Mouse (Mus musculus) neural tube, embryonic 15.5 days (tissue): Measurements from ENCODE around the gene Sos1. TPM values are rescaled to one million over a fixed set of nuclear protein-coding genes. Genes with fewer than 3 reads are reported as not detected.

Experiments
- ATAC-seq: fragments of 200-750 bp; cut with Nextera tagmentation; 2 replicates; pipeline ENCODE4 v1.8.0; 2017; ENCODE audit warnings: mild to moderate bottlenecking, moderate TSS enrichment, moderate library complexity; ENCODE audit not compliant: low FRiP score
- H3K27ac ChIP-seq: fragments of 300-500 bp; sonication (generic); replicated peaks from 2 replicates; pipeline ENCODE4 v1.5.1; 2015; ENCODE audit warnings: mild to moderate bottlenecking, inconsistent platforms
- H3K27me3 ChIP-seq: fragments of 300-500 bp; sonication (generic); replicated peaks from 2 replicates; pipeline ENCODE4 v1.6.1; 2015; ENCODE audit warnings: inconsistent platforms
- H3K36me3 ChIP-seq: fragments of 300-500 bp; sonication (generic); 2 replicates; pipeline ENCODE4 v1.6.1; 2015; ENCODE audit warnings: inconsistent platforms
- H3K4me1 ChIP-seq: fragments of 300-500 bp; sonication (generic); 2 replicates; pipeline ENCODE4 v1.6.1; 2015; ENCODE audit warnings: inconsistent platforms
- H3K4me2 ChIP-seq: fragments of 300-500 bp; sonication (generic); 2 replicates; pipeline ENCODE4 v1.6.1; 2015; ENCODE audit warnings: inconsistent platforms, mild to moderate bottlenecking, moderate library complexity
- H3K4me3 ChIP-seq: fragments of 300-500 bp; sonication (generic); replicated peaks from 2 replicates; pipeline ENCODE4 v1.5.1; 2015; ENCODE audit warnings: mild to moderate bottlenecking, inconsistent platforms
- H3K9ac ChIP-seq: fragments of 300-500 bp; sonication (generic); replicated peaks from 2 replicates; pipeline ENCODE4 v1.6.1; 2015; ENCODE audit warnings: mild to moderate bottlenecking, inconsistent platforms
- H3K9me3 ChIP-seq: fragments of 300-500 bp; sonication (generic); replicated peaks from 2 replicates; pipeline ENCODE4 v1.6.1; 2016; ENCODE audit warnings: inconsistent platforms
- WGBS: fragments of 180-500 bp; shearing (Covaris S2); methylation state at CpG from one replicate; pipeline ENCODE4 v1.1.7; 2015; ENCODE audit warnings: mixed read lengths; 5-methylcytosine and 5-hydroxymethylcytosine counted together
- polyA plus RNA-seq: library from polyadenylated mRNA; unstranded; fragments of >200 nt; fragmentation: Nextera tagmentation; extraction: Ambion mirVana; gene quantifications from 2 replicates; pipeline ENCODE4 v1.2.1, GENCODE M21; 2015

Sos1 gene
- polyA plus RNA-seq = 6.8 and 7.9 TPM in 2 replicates

GRCm38 (mm10) chr17:80480031-80480854 is at the start of gene Sos1:
Sos1 (minus strand) TSS chr17:80480453.
- ATAC-seq = peak; percentile 84
- Histone ChIP-seq H3K27me3 (no peaks in the 10 kb centered on the region), H3K9ac (peak within 1 kb of the TSS; percentile 98), H3K4me1 (peaks cover 28% of the 10 kb centered on the region), H3K36me3 (no peaks in the 10 kb centered on the region), H3K9me3 (no peaks in the 10 kb centered on the region), H3K4me3 (peak within 1 kb of the TSS; percentile 95), H3K27ac (peak within 1 kb of the TSS; percentile 97), H3K4me2 (peak within 1 kb of the TSS; percentile 67)
- under 1% methylated on average over 64 of the region's 90 CpGs for WGBS

GRCm38 (mm10) chr17:80523231-80523630 is 43.0 kb upstream of the Sos1 start:
- WGBS = 88% methylated on average over 3 of the region's 3 CpGs
- no peaks in the 10 kb centered on the region for H3K27me3 ChIP-seq
- no peak overlapping the region for H3K27ac ChIP-seq
- no peak overlapping the region for H3K9ac ChIP-seq
- no peak overlapping the region for H3K4me2 ChIP-seq
- H3K36me3 ChIP-seq = no peaks in the 10 kb centered on the region
- H3K9me3 ChIP-seq = no peaks in the 10 kb centered on the region
- no peak overlapping the region for H3K4me3 ChIP-seq
- no peak for ATAC-seq
- no peaks in the 10 kb centered on the region for H3K4me1 ChIP-seq

- 78% methylated on average over 7 of the region's 7 CpGs for WGBS
These were observed 41.9 kb upstream of the Sos1 start for GRCm38 (mm10) chr17:80522229-80522556.

GRCm38 (mm10) chr17:80521521-80522228 is 41.4 kb upstream of the Sos1 start:
- Histone ChIP-seq H3K36me3 (no peaks in the 10 kb centered on the region), H3K27ac (no peak overlapping the region), H3K9ac (no peak overlapping the region), H3K4me3 (no peak overlapping the region), H3K4me1 (no peaks in the 10 kb centered on the region), H3K27me3 (no peaks in the 10 kb centered on the region), H3K9me3 (no peaks in the 10 kb centered on the region), H3K4me2 (no peak overlapping the region)
- 80% methylated on average over 4 of the region's 4 CpGs for WGBS
- no peak for ATAC-seq

More at GRCm38 (mm10) chr17:80522229-80522556, 41.9 kb upstream of the Sos1 start:
- Histone ChIP-seq H3K4me1 (no peaks in the 10 kb centered on the region), H3K27ac (no peak overlapping the region), H3K4me3 (no peak overlapping the region), H3K4me2 (no peak overlapping the region), H3K27me3 (no peaks in the 10 kb centered on the region), H3K36me3 (no peaks in the 10 kb centered on the region), H3K9ac (no peak overlapping the region), H3K9me3 (no peaks in the 10 kb centered on the region)
- no peak for ATAC-seq

GRCm38 (mm10) chr17:80520537-80520936 is 40.3 kb upstream of the Sos1 start:
- Histone ChIP-seq H3K27me3 (no peaks in the 10 kb centered on the region), H3K9me3 (no peaks in the 10 kb centered on the region), H3K4me3 (no peak overlapping the region), H3K4me2 (no peak overlapping the region), H3K36me3 (no peaks in the 10 kb centered on the region), H3K27ac (no peak overlapping the region), H3K9ac (no peak overlapping the region), H3K4me1 (no peaks in the 10 kb centered on the region)
- no peak for ATAC-seq
- 76% methylated on average over 8 of the region's 8 CpGs for WGBS

- 95% methylated on average over 12 of the region's 12 CpGs for WGBS
- H3K4me3 ChIP-seq = no peak overlapping the region
- H3K4me1 ChIP-seq = no peaks in the 10 kb centered on the region
- H3K36me3 ChIP-seq = no peaks in the 10 kb centered on the region
- H3K4me2 ChIP-seq = no peak overlapping the region
- H3K27ac ChIP-seq = no peak overlapping the region
- H3K9me3 ChIP-seq = no peaks in the 10 kb centered on the region
- H3K27me3 ChIP-seq = no peaks in the 10 kb centered on the region
- H3K9ac ChIP-seq = no peak overlapping the region
- no peak for ATAC-seq
These were observed 38.6 kb upstream of the Sos1 start for GRCm38 (mm10) chr17:80518811-80519210.

GRCm38 (mm10) chr17:80517244-80517643 is 37.0 kb upstream of the Sos1 start:
- ATAC-seq = no peak
- WGBS = 74% methylated on average over 9 of the region's 9 CpGs
- Histone ChIP-seq H3K4me2 (no peak overlapping the region), H3K27me3 (no peaks in the 10 kb centered on the region), H3K9ac (no peak overlapping the region), H3K4me3 (no peak overlapping the region), H3K27ac (no peak overlapping the region), H3K4me1 (no peaks in the 10 kb centered on the region), H3K9me3 (no peaks in the 10 kb centered on the region), H3K36me3 (no peaks in the 10 kb centered on the region)

GRCm38 (mm10) chr17:80515956-80516355 is 35.7 kb upstream of the Sos1 start:
- H3K36me3 ChIP-seq = no peaks in the 10 kb centered on the region

GRCm38 (mm10) chr17:80515513-80515912 is 35.3 kb upstream of the Sos1 start:
- Histone ChIP-seq H3K9me3 (no peaks in the 10 kb centered on the region), H3K9ac (no peak overlapping the region), H3K4me1 (no peaks in the 10 kb centered on the region), H3K27me3 (no peaks in the 10 kb centered on the region), H3K36me3 (no peaks in the 10 kb centered on the region), H3K27ac (no peak overlapping the region), H3K4me3 (no peak overlapping the region), H3K4me2 (no peak overlapping the region)
- ATAC-seq = no peak
- 92% methylated on average over 7 of the region's 7 CpGs for WGBS

More at GRCm38 (mm10) chr17:80515956-80516355, 35.7 kb upstream of the Sos1 start:
- no peak overlapping the region for H3K4me3 ChIP-seq
- H3K4me1 ChIP-seq = no peaks in the 10 kb centered on the region
- H3K27me3 ChIP-seq = no peaks in the 10 kb centered on the region
- no peak overlapping the region for H3K27ac ChIP-seq
- H3K4me2 ChIP-seq = no peak overlapping the region
- H3K9ac ChIP-seq = no peak overlapping the region
- ATAC-seq = no peak
- no peaks in the 10 kb centered on the region for H3K9me3 ChIP-seq
- WGBS = 91% methylated on average over 9 of the region's 9 CpGs

GRCm38 (mm10) chr17:80513766-80514165 is 33.5 kb upstream of the Sos1 start:
- no peak overlapping the region for H3K27ac ChIP-seq
- no peaks in the 10 kb centered on the region for H3K36me3 ChIP-seq
- H3K9me3 ChIP-seq = no peaks in the 10 kb centered on the region
- H3K4me2 ChIP-seq = no peak overlapping the region
- H3K9ac ChIP-seq = no peak overlapping the region
- H3K4me1 ChIP-seq = no peaks in the 10 kb centered on the region
- ATAC-seq = no peak
- WGBS = 88% methylated on average over 8 of the region's 8 CpGs
- H3K27me3 ChIP-seq = no peaks in the 10 kb centered on the region
- no peak overlapping the region for H3K4me3 ChIP-seq

- H3K4me2 ChIP-seq = no peak overlapping the region
- no peaks in the 10 kb centered on the region for H3K4me1 ChIP-seq
- ATAC-seq = no peak
- H3K9ac ChIP-seq = no peak overlapping the region
- no peak overlapping the region for H3K27ac ChIP-seq
- no peaks in the 10 kb centered on the region for H3K36me3 ChIP-seq
- no peaks in the 10 kb centered on the region for H3K27me3 ChIP-seq
- H3K4me3 ChIP-seq = no peak overlapping the region
- H3K9me3 ChIP-seq = no peaks in the 10 kb centered on the region
- 87% methylated on average over 3 of the region's 3 CpGs for WGBS
These were observed 30.2 kb upstream of the Sos1 start for GRCm38 (mm10) chr17:80510459-80510855.
